Comparison of ENCODE assay signal across 8 mouse cellular contexts in the genomic region with DNA sequence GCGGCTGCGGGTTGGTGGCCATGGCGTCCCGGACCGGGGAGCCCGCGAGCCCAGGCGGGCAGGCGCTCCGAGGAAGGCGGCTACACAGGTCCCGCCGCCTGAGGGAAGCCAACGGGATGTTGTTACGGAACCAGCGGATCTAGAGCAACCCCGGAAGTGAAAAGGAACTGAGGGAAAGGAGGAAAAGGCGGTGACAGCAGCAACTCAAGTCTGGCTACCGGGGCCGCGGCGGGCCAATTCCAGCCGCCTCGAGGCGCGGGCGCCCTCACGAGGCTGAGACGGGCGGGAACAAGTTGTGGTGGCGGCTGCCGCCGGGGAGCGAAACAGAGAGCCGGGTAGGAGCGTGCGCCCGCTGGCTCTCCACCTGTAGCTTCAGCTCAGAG. TPM values are rescaled to one million over a fixed set of nuclear protein-coding genes. Genes with fewer than 3 reads are reported as not detected.
DNase-seq lines count a peak whose midpoint lies in the region; ATAC-seq and TF ChIP-seq lines count a peak whose summit lies in the region.

Gene Bod1l, minus strand, starts transcription at position 169 of the 383 bp plus-strand sequence.

- peak; percentile 97 for ATAC-seq in kidney, embryonic 14.5 days (ENCODE audit: low FRiP score, low TSS enrichment)
- peak; percentile 90 for ATAC-seq in limb, embryonic 15.5 days (ENCODE audit: insufficient number of reproducible peaks, low FRiP score, low TSS enrichment, low read depth)

- H3K4me1 ChIP-seq in bone marrow macrophage, adult 2 months (ENCODE audit: control insufficient read depth, insufficient read depth, low read length): peaks cover 4% of the 10 kb centered on the region
- H3K4me1 ChIP-seq in embryonic fibroblast, embryonic 13.5 days (ENCODE audit: control insufficient read depth, insufficient read depth, low read length): peaks cover 5% of the 10 kb centered on the region; the same call in 1 of the 2 replicates
- peaks cover 7% of the 10 kb centered on the region; the same call in 1 of the 2 replicates for H3K4me1 ChIP-seq in kidney, embryonic 14.5 days (ENCODE audit: control insufficient read depth, insufficient read depth, low read length)
- H3K4me1 ChIP-seq in limb, embryonic 15.5 days: peaks cover 17% of the 10 kb centered on the region

- H3K36me3 ChIP-seq in kidney, embryonic 14.5 days (ENCODE audit: control insufficient read depth, insufficient read depth, low read length): no peaks in the 10 kb centered on the region; the same call in 1 of the 2 replicates
- H3K36me3 ChIP-seq in limb, embryonic 15.5 days: no peaks in the 10 kb centered on the region

- peak within 1 kb of the TSS; percentile 50 for H3K27ac ChIP-seq in bone marrow macrophage, adult 2 months (ENCODE audit: insufficient read depth, low read depth, low read length)
- peak within 1 kb of the TSS; percentile 52 for H3K27ac ChIP-seq in embryonic fibroblast, embryonic 13.5 days (ENCODE audit: insufficient read depth, low read length)
- peak within 1 kb of the TSS; percentile 30; the same call in 1 of the 2 replicates for H3K27ac ChIP-seq in kidney, embryonic 14.5 days (ENCODE audit: low read depth, low read length)
- peak within 1 kb of the TSS; percentile 70 for H3K27ac ChIP-seq in limb, embryonic 15.5 days

- H3K4me2 ChIP-seq in kidney, embryonic 14.5 days (replicated peaks; ENCODE audit: low read depth, low read length): peak within 1 kb of the TSS; percentile 76
- H3K4me2 ChIP-seq in limb, embryonic 15.5 days: peak within 1 kb of the TSS; percentile 76

- peak; percentile 95 for DNase-seq in A20 (ENCODE audit: low read depth, low spot score)
- peak; percentile 96 to 97 for DNase-seq in heart, adult 9 months (ENCODE audit: low spot score in 2 of 2)
- DNase-seq in monocyte, adult 2 months (ENCODE audit: low read depth in 1 of 2, low spot score in 2 of 2): peak; percentile 86 to 88
- peak; percentile 94 for DNase-seq in spleen, postnatal 36 days (ENCODE audit: low spot score in 2 of 2)

- TF ChIP-seq CTCF in bone marrow macrophage, adult 2 months (IDR thresholded peaks at IDR 0.05; ENCODE audit: low read depth, low read length): no peak
- TF ChIP-seq CTCF in embryonic fibroblast, embryonic 13.5 days (IDR thresholded peaks at IDR 0.05; ENCODE audit: borderline replicate concordance, insufficient read depth, low read length): no peak

- peak within 1 kb of the TSS; percentile 95 for H3K9ac ChIP-seq in kidney, embryonic 14.5 days (ENCODE audit: low read depth, low read length)
- H3K9ac ChIP-seq in limb, embryonic 15.5 days: peak within 1 kb of the TSS; percentile 97

- TF ChIP-seq POLR2A in bone marrow macrophage, adult 2 months (IDR thresholded peaks at IDR 0.05; ENCODE audit: borderline replicate concordance, low read depth, low read length): no peak
- peak; percentile 65 for TF ChIP-seq POLR2A in embryonic fibroblast, embryonic 13.5 days (IDR thresholded peaks at IDR 0.05; ENCODE audit: low read depth, low read length)

- H3K4me3 ChIP-seq in bone marrow macrophage, adult 2 months (ENCODE audit: insufficient read depth, low read length): peak within 1 kb of the TSS; percentile 85
- peak within 1 kb of the TSS; percentile 73 for H3K4me3 ChIP-seq in embryonic fibroblast, embryonic 13.5 days (ENCODE audit: insufficient read depth, low read length)
- peak within 1 kb of the TSS; percentile 99 for H3K4me3 ChIP-seq in kidney, embryonic 14.5 days (ENCODE audit: low read length)
- peak within 1 kb of the TSS; percentile 92 for H3K4me3 ChIP-seq in limb, embryonic 15.5 days

- no peaks in the 10 kb centered on the region for H3K27me3 ChIP-seq in kidney, embryonic 14.5 days (ENCODE audit: control insufficient read depth, insufficient read depth, low read length)
- H3K27me3 ChIP-seq in limb, embryonic 15.5 days: no peaks in the 10 kb centered on the region

- H3K9me3 ChIP-seq in kidney, embryonic 14.5 days (ENCODE audit: control insufficient read depth, low read length): no peaks in the 10 kb centered on the region
- H3K9me3 ChIP-seq in limb, embryonic 15.5 days: no peaks in the 10 kb centered on the region

- under 1% methylated on average over 38 of the region's 38 CpGs for WGBS in kidney, embryonic 14.5 days
- under 1% methylated on average over 37 of the region's 38 CpGs for WGBS in limb, embryonic 15.5 days

RNA-seq across cellular contexts. Expression of gene Bod1l, which starts in this region (rescaled TPM):
- polyA plus RNA-seq in bone marrow macrophage, adult 2 months (2012; ENCODE audit: insufficient read depth, insufficient read length, missing spikeins): 21.9 and 25.0 TPM in 2 replicates
- polyA plus RNA-seq in embryonic fibroblast, embryonic 13.5 days (2011; ENCODE audit: insufficient read length, low read depth, missing spikeins): 26.2 and 27.4 TPM in 2 replicates
- 24.6 and 27.9 TPM in 2 replicates for polyA plus RNA-seq in kidney, embryonic 14.5 days (2014; fragmentation: Nextera tagmentation; extraction: Ambion mirVana)
- polyA plus RNA-seq in limb, embryonic 15.5 days (2015; fragmentation: Nextera tagmentation; extraction: Ambion mirVana): 19.0 and 23.8 TPM in 2 replicates

Comparison
In these comparisons a context has a peak if more than half of its experiments do, and no peak if none do; other contexts are left out.
1. Peak in every context shown above with its lines: DNase-seq, ATAC-seq, H3K4me3 ChIP-seq and H3K27ac ChIP-seq.